Mouse (Mus musculus) hindbrain, embryonic 13.5 days (tissue): ENCODE data around the gene Dnajc16. TPM values are rescaled to one million over a fixed set of nuclear protein-coding genes. Genes with fewer than 3 reads are reported as not detected.
A peak's percentile ranks its signal among the peaks of the same experiment; 100 is the strongest.
"Not testable (repeated sequence)": the region's sequence is repeated elsewhere in the genome, so short reads cannot be mapped to it uniquely, and the experiment has no call there.

Experiments used
- ATAC-seq: fragments of 200-750 bp; cut with Nextera tagmentation; 2 replicates; pipeline ENCODE4 v1.8.0; 2017; ENCODE audit warnings: moderate TSS enrichment; ENCODE audit not compliant: low FRiP score
- H3K27ac ChIP-seq: fragments of 300-500 bp; sonication (generic); 2 replicates; pipeline ENCODE4 v1.5.1; 2015; ENCODE audit warnings: inconsistent platforms, mild to moderate bottlenecking, moderate library complexity
- H3K27me3 ChIP-seq: fragments of 300-500 bp; sonication (generic); 2 replicates; pipeline ENCODE4 v1.6.1; 2015; ENCODE audit warnings: mild to moderate bottlenecking, inconsistent platforms
- H3K36me3 ChIP-seq: fragments of 300-500 bp; sonication (generic); 2 replicates; pipeline ENCODE4 v1.6.1; 2015; ENCODE audit warnings: mild to moderate bottlenecking, inconsistent platforms
- H3K4me1 ChIP-seq: fragments of 300-500 bp; sonication (generic); replicated peaks from 2 replicates; pipeline ENCODE4 v1.6.1; 2015; ENCODE audit warnings: inconsistent platforms
- H3K4me2 ChIP-seq: fragments of 300-500 bp; sonication (generic); 2 replicates; pipeline ENCODE4 v1.6.1; 2015; ENCODE audit warnings: inconsistent platforms, mild to moderate bottlenecking, moderate library complexity
- H3K4me3 ChIP-seq: fragments of 300-500 bp; sonication (generic); 2 replicates; pipeline ENCODE4 v1.5.1; 2015; ENCODE audit warnings: mild to moderate bottlenecking, inconsistent platforms
- H3K9ac ChIP-seq: fragments of 300-500 bp; sonication (generic); 2 replicates; pipeline ENCODE4 v1.6.1; 2015; ENCODE audit warnings: mild to moderate bottlenecking, inconsistent platforms
- H3K9me3 ChIP-seq: fragments of 300-500 bp; sonication (generic); 2 replicates; pipeline ENCODE4 v1.6.1; 2016; ENCODE audit warnings: inconsistent platforms
- WGBS: fragments of 180-500 bp; shearing (Covaris S2); methylation state at CpG from one replicate; pipeline ENCODE4 v1.1.7; 2015; 5-methylcytosine and 5-hydroxymethylcytosine counted together
- polyA plus RNA-seq: library from polyadenylated mRNA; unstranded; fragments of >200 nt; fragmentation: Nextera tagmentation; extraction: Ambion mirVana; gene quantifications from 2 replicates; pipeline ENCODE4 v1.2.1, GENCODE M21; 2015

The Dnajc16 gene
- polyA plus RNA-seq, 1 experiment from 2014 or later, result 6.5 TPM

DNA sequence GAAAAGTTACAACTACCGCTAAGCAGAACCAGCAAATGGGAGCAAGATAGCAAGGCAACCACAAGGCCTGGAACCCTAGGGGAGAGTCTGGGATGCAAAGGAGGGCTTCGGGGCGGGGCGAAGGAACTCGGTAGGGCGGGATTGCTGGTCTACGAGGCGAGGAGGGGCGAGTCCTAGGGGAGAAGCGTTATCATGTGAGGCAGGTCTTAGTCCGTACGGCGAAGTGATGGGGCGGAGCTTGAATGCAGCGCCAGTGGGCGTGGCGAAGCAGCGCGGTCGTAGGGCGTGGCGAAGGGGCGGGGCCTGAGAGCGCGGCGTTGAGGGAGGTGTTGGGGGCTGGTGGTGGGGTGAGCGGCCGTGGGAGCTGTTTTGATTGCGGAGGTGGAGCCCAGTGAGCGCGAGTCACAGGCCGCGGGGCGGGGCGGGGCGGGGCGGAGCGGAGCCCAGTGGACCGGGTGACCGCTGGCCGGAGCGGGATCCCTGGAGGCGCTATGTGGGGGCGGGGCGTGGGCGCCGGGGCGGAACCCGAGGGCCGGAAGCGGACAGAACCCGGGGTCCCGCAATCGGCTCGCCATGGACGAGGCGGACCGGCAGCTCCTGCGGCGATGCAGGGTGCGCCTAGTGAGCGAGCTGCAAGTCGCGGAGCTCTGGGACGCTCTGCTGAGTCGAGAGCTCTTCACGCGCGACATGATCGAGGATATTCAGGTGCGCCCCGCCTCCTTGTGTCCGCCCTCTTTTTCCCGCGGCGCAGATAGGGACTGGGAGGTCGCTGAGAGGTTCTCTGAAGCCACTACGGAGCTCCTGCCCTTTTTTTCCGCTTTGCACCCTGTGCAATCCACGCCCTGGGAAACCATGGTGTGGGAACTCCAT is 2.8 kb upstream of the Dnajc16 start, which contains the start of gene Casp9:
Casp9 (plus strand) TSS at position 331 of the 870 bp plus-strand sequence.
- H3K27ac ChIP-seq, result peak within 1 kb of the TSS; percentile 94
- WGBS, result under 1% methylated on average over 71 of the region's 80 CpGs
- H3K4me1 ChIP-seq, result peaks cover 35% of the 10 kb centered on the region
- peak within 1 kb of the TSS; percentile 54 for H3K4me2 ChIP-seq
- peak; percentile 60 for ATAC-seq
- H3K4me3 ChIP-seq, result peak within 1 kb of the TSS; percentile 65
- H3K9ac ChIP-seq, result peak within 1 kb of the TSS; percentile 76
- H3K9me3 ChIP-seq, result no peaks in the 10 kb centered on the region
- H3K27me3 ChIP-seq, result no peaks in the 10 kb centered on the region
- H3K36me3 ChIP-seq, result peaks cover 20% of the 10 kb centered on the region

DNA sequence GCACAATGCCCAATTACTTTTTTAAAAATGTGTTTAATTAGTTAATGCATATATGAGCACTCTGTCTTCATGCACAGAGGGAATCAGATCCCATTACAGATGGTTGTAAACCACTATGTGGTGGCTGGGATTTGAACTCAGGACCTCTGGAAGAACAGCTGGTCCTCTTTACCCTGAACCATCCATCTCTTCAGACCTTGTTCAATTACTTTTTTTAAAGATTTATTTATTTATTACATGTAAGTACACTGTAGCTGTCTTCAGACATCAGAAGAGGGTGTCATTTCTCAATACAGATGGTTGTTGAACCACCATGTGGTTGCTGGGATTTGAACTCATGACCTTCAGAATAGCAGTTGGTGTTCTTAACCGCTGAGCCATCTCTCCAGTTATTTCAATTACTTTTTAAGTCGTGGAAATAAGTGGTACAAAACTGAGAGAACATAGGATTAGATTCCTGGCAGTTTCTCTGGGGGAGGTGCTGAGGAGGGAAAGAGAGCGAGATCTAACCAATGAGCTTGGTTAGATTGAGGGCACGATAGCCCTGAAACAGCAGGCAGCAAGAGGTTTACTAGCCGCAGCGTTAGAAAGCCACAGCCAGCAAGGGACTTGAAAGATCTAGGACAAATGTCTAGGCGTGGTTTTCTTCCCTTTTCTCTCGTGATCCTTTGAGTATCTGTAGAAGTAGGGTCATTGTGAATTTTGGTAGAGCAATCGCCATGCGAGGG is 2.0 kb upstream of the Dnajc16 start:
- Histone ChIP-seq H3K27me3 (no peaks in the 10 kb centered on the region), H3K27ac (peak overlapping the region; percentile 94), H3K4me3 (peak overlapping the region; percentile 65), H3K9me3 (no peaks in the 10 kb centered on the region), H3K9ac (peak overlapping the region; percentile 76), H3K4me2 (peak overlapping the region; percentile 54), H3K36me3 (peaks cover 14% of the 10 kb centered on the region), H3K4me1 (peaks cover 35% of the 10 kb centered on the region)
- ATAC-seq, result no peak
- WGBS, result 11% methylated on average over 10 of the region's 10 CpGs

DNA sequence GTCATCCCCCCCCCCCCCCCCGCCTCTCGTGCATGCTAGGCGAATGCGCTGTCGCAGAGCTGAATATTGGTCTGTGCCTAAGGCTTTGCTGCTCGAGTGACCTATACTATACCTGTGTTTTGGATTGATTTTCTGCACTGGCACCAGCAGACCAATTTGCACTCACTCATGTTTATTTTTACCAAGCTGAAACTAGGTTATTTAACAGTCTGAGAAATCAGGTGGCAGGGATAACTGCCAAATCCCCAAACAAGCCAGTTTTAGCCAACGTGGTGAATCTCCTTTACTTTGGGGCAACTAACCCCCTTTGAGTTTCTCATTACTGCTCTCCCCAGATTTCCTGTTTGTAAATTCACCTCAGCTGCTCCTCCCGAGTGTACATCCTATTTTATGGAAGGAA is 1.2 kb upstream of the Dnajc16 start:
- H3K4me3 ChIP-seq, result no peak overlapping the region
- H3K36me3 ChIP-seq, result peaks cover 8% of the 10 kb centered on the region
- no peaks in the 10 kb centered on the region for H3K9me3 ChIP-seq
- WGBS, result 94% methylated on average over 8 of the region's 8 CpGs
- no peak overlapping the region for H3K27ac ChIP-seq
- no peaks in the 10 kb centered on the region for H3K27me3 ChIP-seq
- H3K4me2 ChIP-seq, result no peak overlapping the region
- no peak overlapping the region for H3K9ac ChIP-seq
- peaks cover 35% of the 10 kb centered on the region for H3K4me1 ChIP-seq
- no peak for ATAC-seq

DNA sequence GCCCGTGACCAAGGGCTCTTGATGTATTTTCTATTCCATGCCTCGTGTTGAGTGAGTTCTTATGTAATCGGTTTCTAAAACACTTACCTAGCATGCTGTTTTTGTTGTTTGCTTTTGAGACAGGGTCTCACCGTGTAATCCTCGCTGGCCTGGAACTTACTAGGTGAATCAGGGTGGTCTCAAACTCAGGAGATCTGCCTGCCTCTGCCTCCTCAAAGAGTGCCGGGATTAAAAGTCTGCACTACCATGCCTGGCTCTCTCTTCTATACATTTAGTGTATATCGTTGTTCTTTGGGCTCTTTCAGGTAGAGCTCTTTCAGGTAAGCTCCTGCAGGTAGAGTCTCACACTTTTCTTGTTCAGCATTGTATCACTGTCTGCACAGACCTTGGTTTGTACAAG is 755 bp upstream of the Dnajc16 start:
- H3K4me1 ChIP-seq, result peaks cover 34% of the 10 kb centered on the region
- H3K36me3 ChIP-seq, result peaks cover 8% of the 10 kb centered on the region
- H3K4me2 ChIP-seq, result no peak overlapping the region
- ATAC-seq, result no peak
- no peak overlapping the region for H3K4me3 ChIP-seq
- peak overlapping the region; percentile 77; the same call in 1 of the 2 replicates for H3K27ac ChIP-seq
- WGBS, result 91% methylated on average over 7 of the region's 7 CpGs
- no peak overlapping the region for H3K9ac ChIP-seq
- H3K9me3 ChIP-seq, result no peaks in the 10 kb centered on the region
- no peaks in the 10 kb centered on the region for H3K27me3 ChIP-seq

DNA sequence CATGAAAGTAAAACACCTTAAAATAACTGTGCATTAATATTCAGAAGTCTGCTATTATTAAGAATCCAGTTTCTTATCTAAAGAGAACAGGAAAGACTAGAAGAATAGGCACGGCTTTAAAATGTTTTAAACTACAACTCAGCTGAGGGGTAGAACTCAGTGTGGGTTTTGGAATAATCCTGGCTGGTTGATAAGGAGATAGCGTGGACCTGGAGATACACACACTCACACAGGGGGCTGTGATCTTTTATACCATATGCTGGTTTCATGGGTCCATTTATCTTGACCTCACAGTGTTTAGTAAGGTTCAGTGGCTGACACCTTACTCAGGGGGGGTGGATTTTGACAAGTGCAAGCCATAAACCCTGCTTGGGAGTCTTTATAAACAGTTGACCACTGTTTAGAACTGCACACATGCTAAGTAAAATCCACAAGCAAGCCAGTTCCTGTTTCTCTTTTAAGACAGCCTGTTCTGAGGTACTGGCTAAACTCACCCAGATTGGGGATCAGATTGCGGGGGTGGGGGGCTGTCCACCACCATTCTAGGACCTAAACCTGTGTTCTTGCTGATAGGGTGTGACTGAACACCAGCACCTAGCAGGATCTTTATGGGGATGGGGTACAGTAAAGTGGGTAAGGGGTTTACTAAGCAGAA is 1.0 kb downstream of the Dnajc16 start:
- H3K9ac ChIP-seq, result peak overlapping the region; percentile 95
- H3K27me3 ChIP-seq, result no peaks in the 10 kb centered on the region
- peak overlapping the region; percentile 85 for H3K4me2 ChIP-seq
- 54% methylated on average over 3 of the region's 3 CpGs for WGBS
- no peaks in the 10 kb centered on the region for H3K9me3 ChIP-seq
- H3K36me3 ChIP-seq, result peaks cover 21% of the 10 kb centered on the region
- ATAC-seq, result no peak
- H3K4me1 ChIP-seq, result peaks cover 20% of the 10 kb centered on the region
- H3K4me3 ChIP-seq, result peak overlapping the region; percentile 94
- peak overlapping the region; percentile 89 for H3K27ac ChIP-seq

DNA sequence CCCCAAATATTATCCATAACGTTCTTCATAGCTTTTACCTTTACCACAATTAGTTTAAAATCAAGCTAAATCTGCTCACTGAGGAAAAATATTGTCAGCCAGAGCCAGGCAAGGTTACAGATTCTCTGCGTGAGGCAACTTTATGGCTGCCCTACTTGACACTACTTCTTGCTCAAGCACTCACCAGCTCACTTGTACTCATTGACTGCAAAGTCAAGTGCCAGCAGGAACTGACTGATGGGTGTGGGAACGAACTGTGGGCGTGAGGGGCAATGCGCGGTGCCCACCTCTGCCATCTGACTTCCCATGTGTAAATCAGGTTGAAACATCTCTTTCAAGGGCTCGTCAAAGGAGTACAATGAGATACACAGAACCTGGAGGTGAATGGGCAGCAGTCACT is 3.3 kb downstream of the Dnajc16 start:
- Histone ChIP-seq H3K27ac (no peak overlapping the region), H3K4me2 (no peak overlapping the region), H3K36me3 (peaks cover 43% of the 10 kb centered on the region), H3K9me3 (no peaks in the 10 kb centered on the region), H3K27me3 (no peaks in the 10 kb centered on the region), H3K4me3 (no peak overlapping the region), H3K9ac (no peak overlapping the region), H3K4me1 (peaks cover 11% of the 10 kb centered on the region)
- no peak for ATAC-seq
- WGBS, result 92% methylated on average over 7 of the region's 7 CpGs

DNA sequence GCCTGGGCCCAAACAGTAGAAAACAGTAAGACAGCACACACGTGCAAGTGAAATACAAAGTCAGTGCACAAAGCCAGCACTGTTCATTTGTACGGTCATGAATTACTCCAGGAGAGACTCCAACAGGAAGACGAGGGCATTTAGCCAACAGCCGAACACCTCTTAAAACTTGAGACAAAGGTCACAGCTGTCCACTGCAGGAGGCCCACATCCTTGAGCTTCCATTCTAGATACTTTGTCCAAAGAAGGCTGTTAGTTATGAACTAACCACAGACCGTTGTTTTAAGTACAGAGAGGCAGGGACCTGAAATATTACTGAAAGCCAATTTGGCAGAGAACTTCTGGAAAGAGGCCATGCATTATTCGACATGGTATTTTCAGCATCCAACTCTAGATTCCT is 3.7 kb downstream of the Dnajc16 start:
- Histone ChIP-seq H3K4me1 (peaks cover 11% of the 10 kb centered on the region), H3K27ac (no peak overlapping the region), H3K4me3 (no peak overlapping the region), H3K9ac (no peak overlapping the region), H3K27me3 (no peaks in the 10 kb centered on the region), H3K36me3 (peaks cover 48% of the 10 kb centered on the region), H3K9me3 (no peaks in the 10 kb centered on the region), H3K4me2 (no peak overlapping the region)
- no peak for ATAC-seq
- WGBS, result 81% methylated on average over 6 of the region's 6 CpGs

DNA sequence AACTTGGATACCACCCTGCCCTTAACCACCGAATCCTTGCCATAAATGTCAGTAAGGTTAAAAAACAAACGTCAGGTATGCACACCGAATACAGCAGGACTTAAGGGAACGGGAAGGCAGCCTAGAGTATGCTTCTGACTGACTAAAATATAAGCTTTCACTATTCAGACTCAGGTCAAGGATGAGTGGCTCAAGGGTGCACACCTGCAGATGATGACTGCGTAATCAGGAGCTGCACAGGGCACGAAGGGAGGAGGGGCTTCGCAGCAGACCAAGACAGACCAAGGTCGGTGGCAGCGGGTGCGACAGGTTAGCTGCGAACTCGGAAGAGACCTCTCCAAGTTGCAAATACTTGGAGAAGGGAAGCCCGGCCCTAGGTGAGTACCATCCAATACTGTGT is 4.6 kb downstream of the Dnajc16 start:
- H3K4me3 ChIP-seq, result no peak overlapping the region
- peaks cover 10% of the 10 kb centered on the region for H3K4me1 ChIP-seq
- peaks cover 57% of the 10 kb centered on the region for H3K36me3 ChIP-seq
- H3K9me3 ChIP-seq, result no peaks in the 10 kb centered on the region
- H3K9ac ChIP-seq, result no peak overlapping the region
- no peak for ATAC-seq
- no peak overlapping the region for H3K27ac ChIP-seq
- no peaks in the 10 kb centered on the region for H3K27me3 ChIP-seq
- no peak overlapping the region for H3K4me2 ChIP-seq
- WGBS, result 96% methylated on average over 13 of the region's 13 CpGs

DNA sequence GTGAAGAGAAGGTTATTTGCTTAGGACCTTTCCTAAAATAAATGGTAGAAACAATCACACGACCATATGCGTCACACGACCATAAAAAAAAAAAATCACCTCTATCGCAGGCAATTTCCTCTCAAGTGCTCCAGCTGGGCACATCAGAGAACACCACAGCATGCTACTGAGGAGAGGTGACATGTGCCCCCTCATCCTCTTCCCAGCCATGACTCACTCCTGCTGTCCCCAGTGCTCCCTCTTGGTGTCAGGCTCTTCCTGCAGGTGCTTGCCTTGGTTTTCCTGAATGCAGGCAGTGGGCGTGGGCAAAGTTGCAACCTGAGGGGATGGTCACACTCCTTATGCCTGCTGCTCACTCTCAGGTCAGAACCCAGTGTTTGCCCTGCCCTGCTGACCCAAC is 5.9 kb downstream of the Dnajc16 start:
- Histone ChIP-seq H3K27ac (no peak overlapping the region), H3K9me3 (no peaks in the 10 kb centered on the region), H3K4me1 (peaks cover 4% of the 10 kb centered on the region), H3K9ac (no peak overlapping the region), H3K4me3 (no peak overlapping the region), H3K27me3 (no peaks in the 10 kb centered on the region), H3K36me3 (peaks cover 70% of the 10 kb centered on the region), H3K4me2 (no peak overlapping the region)
- WGBS, result 82% methylated on average over 5 of the region's 5 CpGs
- no peak for ATAC-seq

DNA sequence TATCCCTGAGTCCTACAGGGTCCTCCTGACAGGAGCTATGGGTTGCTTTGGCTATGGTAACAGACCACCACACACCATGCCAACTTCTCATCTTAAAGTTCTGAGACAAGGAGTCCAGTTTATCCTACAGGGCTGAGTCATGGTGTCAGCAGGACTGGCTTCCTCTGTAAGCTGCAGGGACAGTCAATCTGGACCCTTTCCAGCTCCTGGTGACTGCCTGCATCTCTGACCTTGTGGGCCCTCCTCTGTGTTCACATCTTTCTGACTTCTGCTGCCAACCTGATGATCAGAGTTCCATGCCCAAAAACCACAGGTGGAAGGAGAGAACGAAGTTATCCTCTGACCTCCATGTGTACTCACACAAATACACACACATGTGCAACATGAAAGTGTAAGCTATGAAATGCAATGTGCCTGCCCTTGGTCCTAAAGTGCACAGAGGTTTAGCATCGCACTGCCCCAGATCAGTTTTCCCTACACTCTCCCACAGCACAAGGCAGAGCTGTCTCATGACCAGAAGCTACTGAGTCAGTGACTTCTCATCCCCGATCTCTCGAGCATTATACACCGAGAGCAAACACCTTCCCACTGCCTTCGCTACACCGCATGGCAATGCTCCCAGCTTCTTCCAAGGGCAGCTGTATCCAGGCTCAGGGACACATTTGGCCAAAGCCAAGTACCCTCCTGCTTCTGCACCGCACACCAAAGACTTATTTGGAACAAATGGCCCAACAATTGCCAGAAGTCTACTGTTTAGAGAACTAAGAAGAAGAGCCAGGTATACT is 9.3 kb downstream of the Dnajc16 start:
- no peaks in the 10 kb centered on the region for H3K27me3 ChIP-seq
- H3K27ac ChIP-seq, result no peak overlapping the region
- H3K9ac ChIP-seq, result no peak overlapping the region
- 95% methylated on average over 8 of the region's 8 CpGs for WGBS
- no peak overlapping the region for H3K4me3 ChIP-seq
- H3K36me3 ChIP-seq, result peaks cover 92% of the 10 kb centered on the region
- no peak overlapping the region for H3K4me2 ChIP-seq
- no peaks in the 10 kb centered on the region for H3K4me1 ChIP-seq
- no peaks in the 10 kb centered on the region for H3K9me3 ChIP-seq
- no peak for ATAC-seq

DNA sequence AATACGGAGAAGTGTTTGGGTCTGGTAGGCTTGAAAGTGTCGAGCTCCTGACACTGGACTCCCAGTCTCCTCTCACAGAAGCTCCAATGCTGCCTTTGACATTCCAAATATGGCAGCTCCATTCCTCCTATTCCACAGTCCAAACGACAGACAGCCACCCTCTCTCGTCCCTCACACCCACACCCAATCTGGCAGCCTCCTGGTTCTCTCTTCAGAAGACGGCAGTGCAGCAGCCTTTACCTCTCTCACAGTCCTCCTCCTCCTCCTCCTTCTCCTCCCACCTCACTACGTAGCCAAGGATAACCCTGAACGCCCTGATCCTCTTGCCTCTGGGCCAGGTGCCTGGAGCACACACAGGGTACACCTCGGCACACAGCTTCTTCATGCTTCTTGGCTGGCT is 10.9 kb downstream of the Dnajc16 start:
- no peak for ATAC-seq
- no peaks in the 10 kb centered on the region for H3K27me3 ChIP-seq
- no peak overlapping the region for H3K4me2 ChIP-seq
- no peak overlapping the region for H3K9ac ChIP-seq
- no peak overlapping the region for H3K27ac ChIP-seq
- no peaks in the 10 kb centered on the region for H3K9me3 ChIP-seq
- H3K4me1 ChIP-seq, result no peaks in the 10 kb centered on the region
- no peak overlapping the region for H3K4me3 ChIP-seq
- peaks cover 96% of the 10 kb centered on the region for H3K36me3 ChIP-seq
- 96% methylated on average over 8 of the region's 8 CpGs for WGBS

DNA sequence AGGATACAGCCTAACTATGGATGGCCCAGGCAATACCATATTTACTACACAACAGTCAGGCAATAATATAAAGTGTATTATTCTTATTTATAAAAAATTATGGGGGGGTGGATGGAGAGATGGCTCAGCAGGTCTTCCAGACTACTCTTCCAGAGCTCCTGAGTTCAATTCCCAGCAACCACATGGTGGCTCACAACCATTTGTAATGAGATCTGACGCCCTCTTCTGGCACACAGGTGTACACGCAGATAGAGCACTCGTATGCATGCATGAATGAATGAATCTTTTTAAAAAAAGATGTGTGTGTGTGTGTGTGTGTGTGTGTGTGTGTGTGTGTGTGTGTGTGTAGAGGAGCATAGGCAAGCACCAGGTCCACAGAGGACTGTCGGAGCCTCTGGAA is 17.7 kb downstream of the Dnajc16 start:
- H3K4me2 ChIP-seq, H3K4me3 ChIP-seq, H3K27ac ChIP-seq, H3K27me3 ChIP-seq, H3K4me1 ChIP-seq, H3K9ac ChIP-seq, ATAC-seq, H3K9me3 ChIP-seq: not testable (repeated sequence)
- WGBS, result 84% methylated on average over 4 of the region's 4 CpGs
- H3K36me3 ChIP-seq, result peaks cover 98% of the 10 kb centered on the region
